Mouse (Mus musculus): ENCODE data around the gene Ephb1.

Gene Ephb1

GRCm38 (mm10) chr9:101994086-101994485 is 360.4 kb downstream of the Ephb1 start:
- no peak for DNase-seq (ENCODE audit: low read depth, low spot score)

- no peak for DNase-seq (ENCODE audit: low read depth, low spot score)
Measured at GRCm38 (mm10) chr9:101990836-101991235, 363.7 kb downstream of the Ephb1 start.

GRCm38 (mm10) chr9:101990032-101990431 is 364.5 kb downstream of the Ephb1 start:
- DNase-seq (ENCODE audit: low read depth, low spot score), result no peak

GRCm38 (mm10) chr9:101986910-101987309 is 367.6 kb downstream of the Ephb1 start:
- DNase-seq (ENCODE audit: low read depth, low spot score), result no peak

GRCm38 (mm10) chr9:101982378-101982777 is 372.1 kb downstream of the Ephb1 start:
- no peak for DNase-seq (ENCODE audit: low read depth, low spot score)

GRCm38 (mm10) chr9:101981161-101981560 is 373.3 kb downstream of the Ephb1 start:
- no peak for DNase-seq (ENCODE audit: low read depth, low spot score)

GRCm38 (mm10) chr9:101976884-101977465 is 377.5 kb downstream of the Ephb1 start:
- no peak for DNase-seq (ENCODE audit: low read depth, low spot score)

GRCm38 (mm10) chr9:101972314-101972713 is 382.2 kb downstream of the Ephb1 start:
- DNase-seq (ENCODE audit: low read depth, low spot score), result no peak

GRCm38 (mm10) chr9:101971806-101972205 is 382.7 kb downstream of the Ephb1 start:
- DNase-seq (ENCODE audit: low read depth, low spot score), result no peak

- no peak for DNase-seq (ENCODE audit: low read depth, low spot score)
Measured at GRCm38 (mm10) chr9:101956228-101956627, 398.3 kb downstream of the Ephb1 start.

GRCm38 (mm10) chr9:101954529-101954928 is 400.0 kb downstream of the Ephb1 start:
- no peak for DNase-seq (ENCODE audit: low read depth, low spot score)

GRCm38 (mm10) chr9:101950101-101950500 is 404.4 kb downstream of the Ephb1 start:
- DNase-seq (ENCODE audit: low read depth, low spot score), result no peak

- DNase-seq (ENCODE audit: low read depth, low spot score), result no peak
Measured at GRCm38 (mm10) chr9:101945814-101946213, 408.7 kb downstream of the Ephb1 start.

GRCm38 (mm10) chr9:101945326-101945725 is 409.2 kb downstream of the Ephb1 start:
- no peak for DNase-seq (ENCODE audit: low read depth, low spot score)

- DNase-seq (ENCODE audit: low read depth, low spot score), result no peak
Measured at GRCm38 (mm10) chr9:101942058-101942669, 412.3 kb downstream of the Ephb1 start.

- no peak for DNase-seq (ENCODE audit: low read depth, low spot score)
Measured at GRCm38 (mm10) chr9:101940182-101940581, 414.3 kb downstream of the Ephb1 start.

- no peak for DNase-seq (ENCODE audit: low read depth, low spot score)
Measured at GRCm38 (mm10) chr9:101939006-101939405, 415.5 kb downstream of the Ephb1 start.

GRCm38 (mm10) chr9:101938066-101938465 is 416.4 kb downstream of the Ephb1 start:
- no peak for DNase-seq (ENCODE audit: low read depth, low spot score)

GRCm38 (mm10) chr9:101934887-101935286 is 419.6 kb downstream of the Ephb1 start:
- no peak for DNase-seq (ENCODE audit: low read depth, low spot score)

GRCm38 (mm10) chr9:101933946-101934573 is 420.4 kb downstream of the Ephb1 start:
- DNase-seq (ENCODE audit: low read depth, low spot score), result no peak

- no peak for DNase-seq (ENCODE audit: low read depth, low spot score)
Measured at GRCm38 (mm10) chr9:101924829-101925228, 429.7 kb downstream of the Ephb1 start.

GRCm38 (mm10) chr9:101922846-101923245 is 431.6 kb downstream of the Ephb1 start:
- DNase-seq (ENCODE audit: low read depth, low spot score), result no peak

GRCm38 (mm10) chr9:101919324-101919723 is 435.2 kb downstream of the Ephb1 start:
- DNase-seq (ENCODE audit: low read depth, low spot score), result no peak

All from c-Kit-negative CD71-positive TER-119-positive erythroid progenitor cells, embryonic 14.5 days (primary cell).